Mouse (Mus musculus) c-Kit-positive CD71-negative TER-119-negative erythroid progenitor cells, embryonic 14.5 days (primary cell): ENCODE data around the gene Zc3h14.

Source experiments
- DNase-seq: peaks from one replicate; pipeline ENCODE4 v3.0.0-alpha.2; 2013; ENCODE audit warnings: low read depth

Zc3h14 gene

DNA sequence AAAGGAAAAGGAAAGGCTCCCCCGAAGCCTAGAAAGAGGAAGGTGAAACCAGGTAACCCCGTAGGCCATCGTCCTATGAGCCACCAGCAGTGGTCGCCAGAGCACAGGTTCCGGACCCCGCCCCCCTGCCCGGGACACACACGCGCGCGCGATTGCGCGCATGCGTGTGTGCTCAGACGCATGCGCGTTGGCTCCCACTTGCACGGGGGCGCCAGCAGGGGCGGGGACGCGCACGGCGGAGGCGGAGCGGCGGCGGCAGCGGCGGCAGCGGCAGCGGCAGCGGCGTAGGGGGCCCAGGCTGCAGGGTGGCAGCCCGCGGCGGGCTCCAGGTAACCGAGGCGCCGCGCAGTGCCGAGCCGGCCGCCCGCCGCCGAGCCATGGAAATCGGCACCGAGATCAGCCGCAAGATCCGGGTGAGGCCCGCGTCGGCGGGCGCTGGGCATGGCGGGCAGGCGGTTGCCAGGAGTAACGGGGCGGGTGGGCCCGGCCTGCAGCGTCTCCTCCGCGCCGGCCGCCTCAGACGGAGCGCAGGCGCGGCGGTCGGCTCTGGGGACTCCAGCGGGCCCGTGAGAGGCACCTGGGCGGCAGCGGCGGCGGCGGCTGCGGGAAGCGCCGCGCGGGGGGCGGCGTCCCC lies at the start of gene Zc3h14:
Gene Zc3h14, plus strand, starts transcription at position 219 of the 634 bp plus-strand sequence.
- peak; percentile 84 for DNase-seq

- no peak for DNase-seq
Observed at GRCm38 (mm10) chr12:98697202-98697601, 49.6 kb upstream of the Zc3h14 start.

- no peak for DNase-seq
Observed at GRCm38 (mm10) chr12:98701564-98701963, 45.2 kb upstream of the Zc3h14 start.

GRCm38 (mm10) chr12:98703554-98703953 lies 43.2 kb upstream of the Zc3h14 start:
- DNase-seq = no peak

- no peak for DNase-seq
Observed at GRCm38 (mm10) chr12:98703961-98704360, 42.8 kb upstream of the Zc3h14 start.

GRCm38 (mm10) chr12:98712819-98713218 lies 33.9 kb upstream of the Zc3h14 start:
- no peak for DNase-seq

GRCm38 (mm10) chr12:98713621-98714103 lies 33.1 kb upstream of the Zc3h14 start:
- no peak for DNase-seq

- DNase-seq = no peak
Observed at GRCm38 (mm10) chr12:98714757-98715156, 32.0 kb upstream of the Zc3h14 start.

- DNase-seq = no peak
Observed at GRCm38 (mm10) chr12:98716142-98716541, 30.6 kb upstream of the Zc3h14 start.

DNA sequence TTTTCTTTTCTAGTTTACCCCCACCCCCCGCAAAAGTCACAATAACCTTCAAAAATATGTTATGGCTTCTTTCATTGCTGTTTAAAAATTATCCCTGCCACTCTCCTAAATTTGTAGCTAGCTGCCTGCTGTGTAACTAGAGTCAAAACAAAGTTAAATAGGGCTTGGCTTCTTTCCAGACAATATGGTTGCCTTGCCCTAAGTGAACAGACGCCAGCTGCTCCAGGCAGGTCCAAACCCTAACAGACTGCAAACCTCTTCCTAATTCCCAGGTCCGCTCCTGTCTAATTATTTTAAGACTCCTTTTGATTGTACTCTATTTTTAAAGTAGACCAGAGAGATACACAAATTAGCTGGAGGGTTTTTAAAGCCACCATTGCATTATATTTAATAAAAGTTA lies 26.1 kb upstream of the Zc3h14 start:
- no peak for DNase-seq

DNA sequence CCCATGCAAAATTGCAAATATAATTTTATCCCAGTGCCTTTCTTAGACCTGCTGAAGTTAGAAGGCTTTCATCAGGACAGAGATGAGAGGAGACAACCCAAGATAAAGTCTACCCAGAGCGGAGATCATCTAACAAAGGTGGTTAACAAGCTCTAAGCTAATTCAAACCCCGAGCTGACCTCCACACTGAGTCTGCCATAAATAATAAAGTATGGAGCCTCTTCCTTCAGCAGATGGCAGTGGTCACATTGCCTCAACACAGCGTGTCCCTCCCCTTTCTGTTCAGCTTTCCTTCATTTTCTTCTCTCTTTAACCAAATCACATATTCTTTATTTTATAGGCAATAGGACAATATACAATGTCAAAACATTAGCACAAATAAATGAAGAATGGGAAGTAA lies 25.7 kb upstream of the Zc3h14 start:
- no peak for DNase-seq

DNA sequence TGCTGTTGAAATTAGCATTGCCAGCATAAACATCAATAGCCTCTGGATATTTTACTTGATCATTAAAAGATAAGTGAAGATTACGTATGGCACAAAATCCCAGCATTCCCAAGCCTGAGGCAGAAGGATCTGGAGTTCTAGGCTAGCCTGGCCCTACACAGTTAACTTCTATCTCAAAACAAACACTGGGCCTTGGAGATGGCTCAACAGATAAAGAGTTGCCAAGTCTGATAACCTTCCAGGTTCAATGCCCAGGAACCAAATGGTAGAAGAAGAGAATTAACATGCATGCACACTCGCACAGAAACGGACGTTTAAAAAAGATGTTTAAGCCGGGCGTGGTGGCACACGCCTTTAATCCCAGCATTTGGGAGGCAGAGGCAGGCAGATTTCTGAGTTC lies 22.5 kb upstream of the Zc3h14 start:
- no peak for DNase-seq

DNA sequence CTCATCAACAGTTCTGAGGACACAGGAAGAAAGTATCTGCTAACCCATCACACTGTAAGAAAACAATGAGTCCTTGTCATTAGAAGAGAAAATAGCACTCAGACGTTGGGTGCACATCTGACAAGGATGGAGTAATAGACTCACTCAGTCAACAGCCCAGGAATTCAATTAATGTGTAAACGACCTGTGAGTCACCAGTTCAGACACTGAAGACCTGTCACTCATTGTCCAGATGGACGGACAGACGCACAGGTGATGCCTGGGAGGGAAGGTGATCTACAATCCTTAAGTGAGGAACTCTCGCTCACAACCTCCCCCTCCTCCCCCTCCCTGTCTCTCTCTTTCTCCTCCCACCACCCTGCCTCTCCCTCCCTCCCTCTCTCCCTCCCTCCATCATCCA lies 21.8 kb upstream of the Zc3h14 start:
- DNase-seq = no peak

- DNase-seq = no peak
Observed at GRCm38 (mm10) chr12:98726078-98726477, 20.7 kb upstream of the Zc3h14 start.

DNA sequence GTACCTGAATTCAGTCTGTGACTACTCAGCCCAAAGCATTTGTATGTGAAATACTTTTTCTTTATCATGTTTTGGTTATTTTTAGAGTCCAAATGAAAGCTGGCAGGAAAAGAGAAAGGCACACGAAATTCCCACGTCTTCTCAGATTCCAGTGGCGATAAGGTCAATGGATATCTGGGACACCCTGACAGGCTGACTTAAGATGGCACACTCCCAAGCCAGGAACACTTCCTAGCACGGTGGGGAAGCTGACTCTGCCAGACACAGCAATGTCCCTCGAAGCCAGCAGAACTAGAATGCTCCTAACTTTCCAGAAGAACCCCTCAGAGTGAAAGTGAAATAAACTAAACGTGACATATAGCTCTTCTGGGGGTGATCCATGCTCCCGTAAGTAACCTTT lies 19.6 kb upstream of the Zc3h14 start:
- DNase-seq = no peak

GRCm38 (mm10) chr12:98730682-98731081 lies 16.1 kb upstream of the Zc3h14 start:
- DNase-seq = no peak

DNA sequence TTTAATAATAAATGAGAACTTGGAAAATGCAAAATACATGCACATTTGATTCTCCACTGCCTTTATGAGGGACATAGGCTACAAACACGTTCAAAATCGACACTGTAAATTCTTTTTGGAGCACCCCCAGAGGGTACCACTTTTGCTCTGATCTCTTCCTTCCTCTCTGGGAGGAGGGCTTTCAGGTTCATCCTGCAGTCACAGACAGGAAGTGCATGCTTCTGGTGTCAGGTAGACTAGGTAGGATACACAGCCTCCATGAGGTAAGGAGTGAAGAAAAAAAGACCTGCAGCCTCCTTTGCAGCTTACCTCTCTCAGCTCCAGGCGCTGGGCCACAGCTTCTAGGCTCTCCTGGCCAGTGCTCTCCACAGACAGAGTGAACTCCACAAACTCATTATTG lies 13.6 kb upstream of the Zc3h14 start:
- no peak for DNase-seq

DNA sequence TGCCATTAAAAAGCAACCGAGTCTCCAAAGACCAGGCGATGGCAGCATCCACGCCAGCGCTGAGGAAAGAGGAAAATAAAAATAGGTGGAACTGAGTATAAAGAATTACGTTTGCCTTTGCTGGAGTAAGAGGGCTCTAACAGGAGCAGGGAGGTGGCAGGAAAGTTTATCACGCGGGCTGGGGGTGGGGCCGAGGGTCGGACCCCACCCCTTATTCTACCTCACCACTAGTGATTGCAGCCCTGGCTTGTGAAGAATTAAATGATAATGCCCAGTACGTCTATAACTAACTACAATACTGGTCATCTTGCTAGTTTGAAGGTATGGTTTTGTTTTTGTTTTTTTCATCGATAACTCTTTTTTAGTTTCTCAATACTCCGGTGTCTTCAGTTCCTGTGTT lies 13.0 kb upstream of the Zc3h14 start:
- DNase-seq = no peak

- DNase-seq = peak; percentile 72
Observed at GRCm38 (mm10) chr12:98734246-98734879, 12.4 kb upstream of the Zc3h14 start.

GRCm38 (mm10) chr12:98734880-98735801 lies 11.6 kb upstream of the Zc3h14 start:
- DNase-seq = no peak

DNA sequence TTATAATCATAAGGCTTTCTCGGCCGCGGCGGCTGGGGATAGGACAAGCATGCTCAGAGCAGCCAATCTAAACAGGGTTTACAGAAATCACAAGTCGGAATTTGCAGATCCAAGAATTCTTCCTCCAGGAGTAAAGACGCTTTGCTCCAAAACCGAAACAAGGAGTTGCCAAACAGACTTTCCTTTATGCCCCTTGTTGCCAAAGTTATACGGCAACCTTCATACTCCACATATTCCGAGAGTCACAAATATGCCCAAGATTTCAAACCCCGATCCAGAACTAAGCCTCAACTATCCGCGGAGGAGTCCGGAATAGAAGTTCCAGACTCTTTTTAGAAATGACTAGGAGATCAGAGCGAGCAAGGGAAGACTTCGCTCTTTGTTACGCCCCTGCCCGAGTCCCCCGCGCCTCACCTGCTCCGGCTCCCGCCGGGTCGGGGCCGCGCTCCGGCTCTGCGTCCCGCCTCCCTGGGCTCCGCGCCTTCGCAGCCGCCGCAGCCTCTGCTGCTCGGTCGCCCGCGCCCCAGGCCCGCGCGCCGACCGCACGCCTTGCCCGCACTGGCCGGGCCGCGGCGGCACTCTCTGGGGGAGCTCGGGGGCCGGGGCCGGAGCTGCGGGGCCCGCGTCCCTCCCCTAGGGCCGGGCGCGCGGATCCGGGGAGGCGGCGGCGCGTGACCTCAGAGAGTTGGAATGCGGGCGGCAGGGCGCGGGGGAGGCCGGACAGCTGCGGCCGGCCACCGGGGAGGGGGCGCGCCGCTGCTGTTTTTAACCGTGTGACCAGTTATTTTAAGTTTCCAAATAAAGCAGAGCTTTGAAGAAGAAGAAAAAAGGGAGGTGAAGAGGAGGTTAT lies 9.6 kb upstream of the Zc3h14 start, which contains the start of gene Ptpn21:
Gene Ptpn21, minus strand, starts transcription at position 455 of the 850 bp plus-strand sequence.
- DNase-seq = no peak
